Mouse (Mus musculus): ENCODE measurements around the gene Ndrg4.

Gene Ndrg4

GRCm38 (mm10) chr8:95716546-95717335 is 40.0 kb downstream of the Ndrg4 start:
- DNase-seq (ENCODE audit: low spot score in 2 of 2), result no peak

- no peak for DNase-seq (ENCODE audit: low spot score in 2 of 2)
Measured at GRCm38 (mm10) chr8:95727625-95728024, 50.8 kb downstream of the Ndrg4 start.

- no peak for DNase-seq (ENCODE audit: low spot score in 2 of 2)
Measured at GRCm38 (mm10) chr8:95738596-95738995, 61.8 kb downstream of the Ndrg4 start.

GRCm38 (mm10) chr8:95741732-95742131 is 65.0 kb downstream of the Ndrg4 start:
- no peak for DNase-seq (ENCODE audit: low spot score in 2 of 2)

GRCm38 (mm10) chr8:95748028-95748427 is 71.2 kb downstream of the Ndrg4 start:
- no peak for DNase-seq (ENCODE audit: low spot score in 2 of 2)

GRCm38 (mm10) chr8:95751924-95752323 is 75.1 kb downstream of the Ndrg4 start:
- DNase-seq (ENCODE audit: low spot score in 2 of 2), result no peak

GRCm38 (mm10) chr8:95760323-95760722 is 83.5 kb downstream of the Ndrg4 start:
- DNase-seq (ENCODE audit: low spot score in 2 of 2), result no peak

- no peak for DNase-seq (ENCODE audit: low spot score in 2 of 2)
Measured at GRCm38 (mm10) chr8:95764133-95764532, 87.4 kb downstream of the Ndrg4 start.

Measured in heart, adult 9 months (tissue).